Mouse (Mus musculus) liver, adult 2 months (tissue): ENCODE results near the gene Fgfr2. TPM values are rescaled to one million over a fixed set of nuclear protein-coding genes. Genes with fewer than 3 reads are reported as not detected.

Experiments
- DNase-seq: peaks from one replicate; pipeline ENCODE4 v3.0.0-alpha.2; 2011; ENCODE audit warnings: low read depth, low spot score; ENCODE audit errors: extremely low read depth
- H3K27ac ChIP-seq: fragments of 200-500 bp; replicated peaks from 2 replicates; pipeline ENCODE4 v1.5.1; 2012; ENCODE audit warnings: low read depth, mild to moderate bottlenecking, control low read depth, inconsistent platforms, low read length; ENCODE audit not compliant: insufficient read depth
- H3K27me3 ChIP-seq: fragments of 200-500 bp; 2 replicates; pipeline ENCODE4 v1.6.1; 2012; ENCODE audit warnings: mild to moderate bottlenecking, moderate library complexity, low read length, inconsistent platforms; ENCODE audit not compliant: control insufficient read depth, insufficient read depth
- H3K36me3 ChIP-seq: fragments of 200-500 bp; 2 replicates; pipeline ENCODE4 v1.6.1; 2012; ENCODE audit warnings: low read length, inconsistent platforms; ENCODE audit not compliant: control insufficient read depth, insufficient read depth
- H3K4me1 ChIP-seq: fragments of 200-500 bp; 2 replicates; pipeline ENCODE4 v1.6.1; 2011; ENCODE audit warnings: low read length; ENCODE audit not compliant: control insufficient read depth, insufficient read depth
- H3K4me3 ChIP-seq: fragments of 200-500 bp; 2 replicates; pipeline ENCODE4 v1.5.1; 2011; ENCODE audit warnings: low read depth, mild to moderate bottlenecking, control low read depth, low read length, moderate library complexity; ENCODE audit not compliant: insufficient read depth
- H3K79me2 ChIP-seq: fragments of 200-500 bp; 2 replicates; pipeline ENCODE4 v1.6.1; 2012; ENCODE audit warnings: inconsistent platforms, mild to moderate bottlenecking, low read length, moderate library complexity; ENCODE audit not compliant: control insufficient read depth, insufficient read depth
- H3K9ac ChIP-seq: fragments of 200-500 bp; 2 replicates; pipeline ENCODE4 v1.6.1; 2012; ENCODE audit warnings: low read depth, mild to moderate bottlenecking, control low read depth, inconsistent platforms, low read length
- CTCF ChIP-seq: fragments of 200-500 bp; IDR thresholded peaks from 2 replicates; pipeline ENCODE4 v1.5.1; 2011; ENCODE audit warnings: low read depth, low read length, control low read depth
- POLR2A ChIP-seq: fragments of 200-500 bp; IDR thresholded peaks from 2 replicates; pipeline ENCODE4 v1.6.1; 2011; ENCODE audit warnings: low read length, control low read depth; ENCODE audit not compliant: insufficient read depth; ENCODE audit errors: extremely low read depth
- WGBS: fragments of 180-500 bp; shearing (Covaris S2); methylation state at CpG from one replicate; pipeline ENCODE4 v1.1.7; 2018; 5-methylcytosine and 5-hydroxymethylcytosine counted together
- polyA plus RNA-seq: library from polyadenylated mRNA; depleted of rRNA; stranded (reverse); fragments of >200 nt; gene quantifications from 2 replicates; pipeline ENCODE4 v1.2.3, GENCODE M21; 2012
- total RNA-seq: library from RNA; depleted of rRNA; stranded (reverse); fragments of >200 nt; gene quantifications from 2 replicates; pipeline ENCODE4 v1.2.3, GENCODE M21; 2014

Fgfr2 gene
- total and polyA plus RNA-seq, 2 experiments = 16.7 to 35.2 TPM

DNA sequence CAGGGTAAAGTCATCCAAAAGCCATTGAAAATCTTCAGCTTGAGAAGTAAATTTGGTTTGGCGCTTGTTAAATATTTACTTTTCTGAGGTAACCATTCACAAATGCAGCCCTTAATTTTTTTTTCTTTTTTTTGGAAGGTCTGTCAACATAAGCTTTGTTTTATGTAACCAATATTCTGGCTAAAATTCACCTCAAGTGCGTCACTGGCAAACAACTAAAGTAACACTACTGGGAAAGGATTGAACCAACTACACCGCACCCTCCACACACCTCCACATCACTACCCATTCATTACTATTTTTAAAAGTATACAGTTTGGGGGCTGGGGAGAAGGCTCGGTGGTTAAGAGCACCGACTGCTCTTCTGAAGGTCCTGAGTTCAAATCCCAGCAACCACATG, 548.5 kb downstream of the Fgfr2 start:
- TF ChIP-seq CTCF (no peak), POLR2A (no peak)
- Histone ChIP-seq H3K27me3 (no peaks in the 10 kb centered on the region), H3K9ac (no peak overlapping the region), H3K4me1 (peaks cover 12% of the 10 kb centered on the region), H3K27ac (no peak overlapping the region), H3K79me2 (no peaks in the 10 kb centered on the region), H3K4me3 (peak overlapping the region; percentile 13; the same call in 1 of the 2 replicates), H3K36me3 (no peaks in the 10 kb centered on the region)
- peak; percentile 93 for DNase-seq
- 18% methylated on average over 5 of the region's 5 CpGs for WGBS

DNA sequence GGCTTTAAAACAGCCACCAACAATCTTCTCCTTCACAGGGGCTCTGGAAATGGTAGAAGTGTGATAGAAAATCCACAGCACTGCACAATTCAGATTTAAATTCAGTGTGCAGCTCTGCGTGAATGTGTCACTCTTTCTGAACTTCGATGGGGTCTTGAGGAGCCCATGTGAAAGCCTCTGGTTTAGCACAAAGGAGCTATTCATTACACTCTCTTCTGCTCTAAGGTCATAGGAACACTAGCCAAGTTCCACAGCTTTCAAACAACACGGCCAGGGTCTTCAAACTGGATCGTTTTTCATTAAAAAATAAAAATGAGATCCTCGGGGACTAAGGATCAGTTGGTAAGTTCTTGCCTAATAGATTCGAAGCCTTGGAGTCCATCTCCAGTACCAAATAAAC, 549.9 kb downstream of the Fgfr2 start:
- WGBS = 71% methylated on average over 6 of the region's 6 CpGs
- Histone ChIP-seq H3K4me3 (no peak overlapping the region), H3K36me3 (peaks cover 4% of the 10 kb centered on the region; the same call in 1 of the 2 replicates), H3K4me1 (peaks cover 12% of the 10 kb centered on the region), H3K27me3 (no peaks in the 10 kb centered on the region), H3K27ac (no peak overlapping the region), H3K79me2 (no peaks in the 10 kb centered on the region), H3K9ac (no peak overlapping the region)
- no peak for DNase-seq
- TF ChIP-seq CTCF (no peak), POLR2A (no peak)

- TF ChIP-seq CTCF (no peak), POLR2A (no peak)
- no peak overlapping the region for H3K27ac ChIP-seq
- no peaks in the 10 kb centered on the region for H3K27me3 ChIP-seq
- no peak overlapping the region for H3K4me3 ChIP-seq
- H3K36me3 ChIP-seq = peaks cover 7% of the 10 kb centered on the region; the same call in 1 of the 2 replicates
- no peaks in the 10 kb centered on the region for H3K79me2 ChIP-seq
- no peak for DNase-seq
- 54% methylated on average over 3 of the region's 3 CpGs for WGBS
- no peak overlapping the region for H3K9ac ChIP-seq
- peaks cover 12% of the 10 kb centered on the region for H3K4me1 ChIP-seq
These were observed 550.4 kb downstream of the Fgfr2 start for GRCm38 (mm10) chr7:132572738-132573137.

- 22% methylated on average over 8 of the region's 8 CpGs for WGBS
- no peak for TF ChIP-seq CTCF
- no peak for TF ChIP-seq POLR2A
- H3K27me3 ChIP-seq = no peaks in the 10 kb centered on the region
- H3K27ac ChIP-seq = no peak overlapping the region
- H3K79me2 ChIP-seq = no peaks in the 10 kb centered on the region
- H3K4me3 ChIP-seq = no peak overlapping the region
- peaks cover 10% of the 10 kb centered on the region for H3K4me1 ChIP-seq
- DNase-seq = peak; percentile 91
- H3K36me3 ChIP-seq = peaks cover 15% of the 10 kb centered on the region; the same call in 1 of the 2 replicates
- no peak overlapping the region for H3K9ac ChIP-seq
These were observed 551.7 kb downstream of the Fgfr2 start for GRCm38 (mm10) chr7:132571481-132571880.

- Histone ChIP-seq H3K9ac (no peak overlapping the region), H3K4me1 (peaks cover 8% of the 10 kb centered on the region), H3K4me3 (no peak overlapping the region), H3K27me3 (no peaks in the 10 kb centered on the region), H3K27ac (no peak overlapping the region), H3K79me2 (no peaks in the 10 kb centered on the region), H3K36me3 (peaks cover 21% of the 10 kb centered on the region)
- no peak for TF ChIP-seq CTCF
- TF ChIP-seq POLR2A = no peak
- peak; percentile 65 for DNase-seq
- WGBS = 62% methylated on average over 5 of the region's 5 CpGs
These were observed 553.1 kb downstream of the Fgfr2 start for GRCm38 (mm10) chr7:132570071-132570470.

DNA sequence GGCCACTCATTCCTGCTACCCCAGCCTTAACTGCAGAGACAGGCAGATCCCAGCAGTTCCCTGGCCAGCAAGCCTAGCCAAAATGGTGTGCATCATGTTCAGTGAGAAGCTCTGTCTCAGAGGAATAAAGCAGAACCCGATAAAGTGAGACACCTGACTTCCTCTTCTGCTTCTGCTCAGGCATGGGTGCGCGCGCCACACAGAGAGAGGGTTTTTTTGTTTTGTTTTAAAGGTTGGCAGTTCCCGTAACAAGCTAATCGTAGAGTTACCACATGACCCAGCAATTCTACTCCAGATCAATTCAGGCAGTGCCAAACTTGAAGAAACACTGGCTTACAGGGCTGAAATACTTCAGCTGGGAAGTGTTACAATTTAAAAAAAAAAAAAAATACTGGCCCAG, 554.3 kb downstream of the Fgfr2 start:
- Histone ChIP-seq H3K9ac (no peak overlapping the region), H3K36me3 (peaks cover 29% of the 10 kb centered on the region), H3K27ac (no peak overlapping the region), H3K4me1 (peaks cover 5% of the 10 kb centered on the region; the same call in 1 of the 2 replicates), H3K27me3 (no peaks in the 10 kb centered on the region), H3K4me3 (no peak overlapping the region), H3K79me2 (no peaks in the 10 kb centered on the region)
- no peak for DNase-seq
- TF ChIP-seq CTCF (no peak), POLR2A (no peak)
- 78% methylated on average over 6 of the region's 6 CpGs for WGBS
